Mouse (Mus musculus): Measurements from ENCODE around the gene Acta2. TPM values are rescaled to one million over a fixed set of nuclear protein-coding genes. Genes with fewer than 3 reads are reported as not detected.

Acta2 gene
- 10 to 100 TPM; 23.8 to 28.4 TPM for total RNA-seq (2023)

DNA sequence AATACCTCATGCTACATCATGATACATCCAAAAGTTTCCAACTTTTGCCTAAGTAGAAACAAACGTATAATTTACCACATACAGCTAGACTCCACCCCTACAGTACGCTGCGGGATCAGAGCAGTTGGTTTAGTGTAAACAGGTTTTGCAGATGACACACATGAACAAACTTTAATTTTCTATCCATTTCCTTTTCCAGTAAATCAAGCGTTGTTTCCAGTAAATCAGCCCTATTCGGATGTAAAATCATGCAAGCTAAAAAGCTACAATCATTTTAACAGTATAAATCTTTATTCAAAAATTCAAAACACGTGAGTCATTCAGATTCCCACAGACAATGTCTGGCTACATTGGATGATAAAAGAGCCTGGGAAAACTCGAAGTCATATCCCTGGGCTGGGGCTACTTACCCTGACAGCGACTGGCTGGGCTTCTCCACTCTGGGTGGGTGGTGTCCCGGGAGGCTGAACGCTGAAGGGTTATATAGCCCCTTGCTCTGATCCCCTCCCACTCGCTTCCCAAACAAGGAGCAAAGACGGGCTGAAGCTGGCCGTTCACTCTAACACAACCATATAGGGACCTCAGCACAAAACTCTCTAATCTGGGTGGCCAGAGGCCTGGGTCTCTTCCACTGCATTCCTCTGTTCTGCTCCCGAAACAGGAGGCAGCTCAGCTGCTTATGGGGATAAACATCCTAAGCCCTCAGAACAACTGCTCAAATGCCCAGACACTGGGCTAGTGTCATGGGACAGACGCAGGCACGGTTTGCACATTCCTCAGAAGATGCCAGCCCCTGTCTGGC lies at the start of gene Acta2:
Gene Acta2, minus strand, starts transcription at position 711 of the 802 bp plus-strand sequence.

DNA sequence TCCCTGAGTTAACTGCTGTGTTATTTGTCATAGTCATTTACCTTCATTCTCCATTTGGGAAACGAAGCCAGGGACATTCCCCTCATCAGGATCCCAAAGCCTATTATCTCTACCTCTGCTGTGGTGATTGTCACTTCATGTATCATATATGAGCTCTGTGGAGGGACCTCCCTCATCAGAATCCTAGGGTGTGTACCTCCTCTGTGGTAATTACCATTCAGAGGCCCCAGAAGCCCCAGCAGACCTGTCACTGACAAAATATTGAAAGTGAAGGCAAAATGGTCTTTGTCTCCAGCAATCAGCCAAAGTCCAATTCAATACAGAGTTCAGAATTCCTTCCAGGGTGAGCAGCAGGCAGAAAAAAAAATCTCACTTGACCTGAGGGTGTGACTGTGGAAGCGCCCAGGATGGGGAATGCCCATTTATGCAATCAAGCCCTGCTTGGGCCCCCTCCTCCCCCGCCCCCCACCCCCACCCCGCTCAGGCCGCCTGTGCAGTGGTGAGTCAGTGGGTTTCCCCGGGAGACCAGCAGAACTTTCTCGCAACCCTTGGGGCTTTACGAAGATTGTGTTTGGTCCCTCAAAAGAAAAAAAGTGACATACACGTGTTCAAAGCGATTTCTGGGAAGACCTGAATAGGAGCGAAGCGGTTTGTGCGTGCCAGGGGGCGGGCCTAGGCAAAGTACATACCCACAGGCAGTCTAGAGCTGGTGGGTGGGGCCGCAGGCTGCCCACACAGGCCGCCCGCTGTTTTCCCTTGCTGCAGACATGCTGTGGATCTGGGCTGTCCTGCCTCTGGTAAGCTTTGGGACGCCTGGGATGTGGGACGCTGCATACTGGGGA lies 34.8 kb upstream of the Acta2 start, which contains the start of gene Fas:
Gene Fas, plus strand, starts transcription at position 719 of the 842 bp plus-strand sequence.

GRCm38 (mm10) chr19:34192008-34192963 lies 63.1 kb downstream of the Acta2 start, which contains the start of gene Stambpl1:
Stambpl1 (plus strand) TSS chr19:34192229.

Other genes starting within 250 kb of the Acta2 start
- not detected for gene Lipk, start 247.3 kb downstream of the Acta2 start, total RNA-seq (2023)
- gene Lipn, start 188.2 kb downstream of the Acta2 start, total RNA-seq (2023), result under 1 TPM in 1 of 2 experiments, not detected in 1; 0.82 TPM
- not detected for gene Lipm, start 154.7 kb downstream of the Acta2 start, total RNA-seq (2023)
- gene Ankrd22, start 89.5 kb downstream of the Acta2 start, total RNA-seq (2023), result 10 to 100 TPM; 47.3 to 59.8 TPM
- gene Stambpl1, start 63.4 kb downstream of the Acta2 start, total RNA-seq (2023), result 10 to 100 TPM; 22.4 to 22.5 TPM
- gene Fas, start 35.1 kb upstream of the Acta2 start, total RNA-seq (2023), result 10 to 100 TPM; 40.1 to 44.2 TPM
- not detected for gene Ch25h, start 219.6 kb upstream of the Acta2 start, total RNA-seq (2023)

All from neutrophil, adult 59 days (primary cell).